Mouse (Mus musculus) testis, postnatal 14 days (tissue): ENCODE results near the gene Krt16.
"Not testable (repeated sequence)": the region's sequence is repeated elsewhere in the genome, so short reads cannot be mapped to it uniquely, and the experiment has no call there.

Experiments used
- DNase-seq: peaks from one replicate; pipeline ENCODE4 v3.0.0; 2021; ENCODE audit warnings: low spot score

The Krt16 gene

DNA sequence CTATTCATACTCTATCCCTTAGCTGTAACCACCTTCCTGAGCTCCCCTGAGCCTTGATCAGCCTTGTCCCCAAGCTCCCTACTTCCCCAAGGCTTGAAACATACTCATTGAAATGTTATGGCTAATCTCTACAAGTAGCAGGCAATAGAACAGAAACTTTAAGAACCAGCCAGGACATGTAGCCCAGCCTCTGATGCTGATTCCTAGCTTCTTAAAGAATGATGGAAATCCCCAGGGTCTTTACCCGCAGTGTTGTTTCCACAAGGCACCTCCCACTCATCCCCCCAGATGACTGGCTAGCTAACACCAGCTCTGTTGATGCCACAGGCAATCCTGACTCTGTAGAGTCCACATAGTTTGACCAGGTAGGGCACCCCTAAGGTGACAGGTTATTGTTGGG, 9.3 kb upstream of the Krt16 start:
- DNase-seq: no peak

DNA sequence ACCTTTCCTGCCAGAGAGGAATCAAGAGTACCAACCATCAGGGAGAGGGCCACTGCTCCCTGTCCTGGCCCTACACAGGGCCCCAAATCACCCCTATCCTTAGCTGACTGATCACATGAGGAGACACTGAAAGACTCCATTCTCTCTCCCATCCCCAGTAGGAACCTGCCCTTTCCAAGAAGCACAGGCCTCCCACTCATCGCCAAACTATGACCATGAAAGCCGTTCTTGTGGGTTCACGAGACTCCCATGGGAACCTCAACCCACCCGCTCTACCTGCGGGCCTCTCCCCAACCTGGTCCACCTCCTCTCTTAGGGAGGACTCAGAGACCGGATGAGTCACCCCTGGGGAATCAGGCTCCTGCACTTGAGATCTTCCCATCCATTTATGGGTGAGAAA, 6.8 kb upstream of the Krt16 start:
- no peak for DNase-seq

DNA sequence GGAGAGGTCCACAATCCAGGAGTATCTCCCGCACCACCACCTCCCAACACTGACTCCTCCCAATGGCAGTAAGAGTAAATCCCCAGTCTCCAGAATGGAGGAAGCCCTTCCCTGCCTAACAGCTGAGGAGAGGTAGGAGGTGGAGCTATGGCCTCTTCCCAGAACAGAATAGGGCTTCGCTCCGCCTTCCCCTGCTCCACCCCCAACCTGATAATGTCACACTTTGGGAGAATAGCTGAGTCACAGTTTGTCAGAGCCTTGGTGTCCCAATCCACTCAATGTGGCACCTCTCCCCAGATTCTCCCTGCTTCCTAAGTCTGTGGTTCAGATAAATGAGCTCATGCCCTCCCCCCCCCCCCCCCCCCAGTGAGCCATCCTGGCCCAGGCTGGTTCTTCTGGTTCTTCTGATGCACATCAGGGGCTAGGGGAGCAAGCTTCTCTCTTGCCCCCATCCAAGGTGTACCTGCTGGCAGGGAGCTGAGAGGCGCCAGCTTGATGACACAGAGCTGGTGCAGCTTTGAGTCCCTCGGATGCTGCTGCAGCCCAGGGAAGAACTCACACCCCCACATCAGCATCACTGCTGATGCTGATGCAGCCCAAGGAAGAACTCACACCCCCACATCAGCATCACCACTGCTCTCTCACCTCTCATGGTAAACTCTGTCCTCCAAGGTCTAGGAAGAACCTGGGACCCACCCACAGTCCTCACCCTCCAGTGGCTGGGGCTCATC, 5.8 kb upstream of the Krt16 start:
- no peak for DNase-seq

DNA sequence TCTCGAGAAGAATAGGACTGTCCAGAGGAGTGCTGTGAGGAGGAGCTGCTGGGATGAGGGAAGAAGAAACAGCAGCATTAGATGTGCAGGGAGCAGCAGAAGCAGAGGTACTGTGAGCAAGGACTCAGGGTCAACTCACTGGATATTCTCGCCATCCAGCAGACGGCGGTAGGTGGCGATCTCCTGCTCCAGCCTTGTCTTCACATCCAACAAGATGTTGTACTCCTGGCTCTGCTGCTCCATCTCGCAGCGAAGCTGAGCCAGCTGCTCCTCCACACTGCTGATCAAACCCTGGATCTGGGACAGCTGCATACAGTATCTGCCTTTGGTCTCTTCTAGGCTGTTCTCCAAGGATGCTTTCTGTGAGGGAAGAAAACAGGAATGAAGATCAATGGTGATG, 2.2 kb downstream of the Krt16 start:
- not testable (repeated sequence) for DNase-seq

DNA sequence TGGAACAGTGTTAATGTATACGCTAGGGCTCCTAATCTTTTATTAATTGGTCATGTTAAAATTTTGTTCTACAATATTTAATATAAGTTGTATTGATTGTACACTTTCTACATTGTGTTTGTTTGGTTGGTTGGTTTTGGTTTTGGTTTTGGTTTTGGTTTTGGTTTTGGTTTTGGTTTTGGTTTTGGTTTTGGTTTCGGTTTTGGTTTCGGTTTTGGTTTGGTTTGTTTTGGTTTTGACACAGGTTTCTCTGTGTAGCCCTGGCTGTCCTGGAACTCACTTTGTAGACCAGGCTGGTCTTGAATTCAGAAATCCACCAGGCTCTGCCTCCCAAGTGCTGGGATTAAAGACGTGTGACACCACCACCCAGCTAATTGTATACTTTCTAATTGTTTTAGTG, 8.4 kb downstream of the Krt16 start:
- DNase-seq: not testable (repeated sequence)

DNA sequence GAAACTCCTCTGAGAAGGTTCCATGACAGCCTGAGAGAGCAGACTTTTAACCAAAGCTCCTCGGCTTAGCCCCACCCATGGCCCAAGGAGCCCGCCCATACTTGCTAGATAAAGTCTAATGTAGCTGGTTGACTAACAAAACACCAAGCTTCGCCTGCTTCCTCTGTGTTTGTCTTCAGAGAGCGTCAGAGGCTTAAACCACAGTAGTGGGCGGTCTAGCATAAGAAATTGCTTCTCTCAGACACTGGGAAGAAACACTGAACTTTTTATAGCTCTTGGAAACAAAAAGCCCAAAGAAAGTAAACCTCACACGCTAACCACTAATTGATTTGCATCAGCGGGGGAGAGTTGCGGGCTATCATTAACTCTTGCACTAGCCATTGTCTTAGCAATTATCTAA, 27.0 kb downstream of the Krt16 start:
- DNase-seq: no peak

DNA sequence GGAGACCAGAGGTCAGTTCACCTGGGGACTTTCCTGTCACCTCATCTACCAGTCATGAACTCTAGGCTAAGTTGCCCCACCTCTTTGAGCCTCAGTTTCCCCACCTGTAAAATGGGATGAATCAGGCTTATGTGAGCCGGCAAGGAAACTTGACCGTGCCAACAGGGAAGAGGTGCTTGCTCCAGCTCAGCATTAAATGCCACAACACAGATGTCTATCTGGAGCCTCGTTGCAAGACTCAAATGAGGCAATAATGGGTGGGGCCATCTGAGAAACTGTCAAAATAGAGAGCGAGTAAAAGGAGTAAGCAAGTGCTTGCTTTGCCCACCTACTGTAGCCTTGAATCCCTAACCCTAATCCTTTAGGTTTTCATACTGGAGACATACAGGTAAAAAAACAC, 29.4 kb downstream of the Krt16 start:
- DNase-seq: no peak

DNA sequence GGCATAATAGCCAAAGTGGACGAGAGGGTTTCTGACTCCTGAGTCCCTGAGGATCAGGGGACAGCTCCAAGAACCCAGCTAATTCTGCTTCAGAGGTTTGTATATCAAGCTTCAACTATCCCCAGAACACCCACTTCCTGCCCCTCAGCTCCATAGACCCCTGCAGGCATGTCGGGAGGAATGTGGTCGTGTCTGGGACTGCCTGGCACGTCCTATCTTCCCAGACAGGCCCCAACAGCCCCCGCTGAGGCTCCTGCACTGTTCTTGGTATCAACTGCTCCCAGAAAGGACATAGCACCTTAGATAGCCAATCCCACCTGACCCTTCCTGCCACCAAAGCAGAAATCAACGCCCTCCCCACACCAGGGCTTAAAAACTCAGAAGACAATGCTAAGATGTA, 40.2 kb downstream of the Krt16 start:
- no peak for DNase-seq

DNA sequence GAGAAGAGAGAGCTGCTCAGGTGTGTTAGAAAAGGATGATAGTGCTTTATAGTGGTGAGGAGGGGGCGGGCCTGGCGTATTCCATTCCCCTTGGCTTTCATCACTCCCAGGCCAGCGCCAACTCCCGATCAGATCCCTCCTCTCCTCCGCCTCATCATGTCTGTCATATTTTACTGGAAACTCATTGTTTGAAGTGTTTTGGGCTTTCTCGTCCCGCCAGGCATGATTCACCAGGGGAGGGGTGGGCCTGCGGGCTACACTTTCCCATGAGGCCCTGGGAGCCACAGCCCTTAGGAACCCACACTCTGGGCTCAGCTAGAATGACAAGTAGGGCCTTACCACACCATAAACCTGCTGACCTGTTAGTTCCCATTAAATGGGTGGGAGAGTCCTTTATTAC, 41.2 kb downstream of the Krt16 start, which contains the start of gene Krt14:
Gene Krt14, minus strand, starts transcription at position 51 of the 400 bp plus-strand sequence.
- DNase-seq: no peak

DNA sequence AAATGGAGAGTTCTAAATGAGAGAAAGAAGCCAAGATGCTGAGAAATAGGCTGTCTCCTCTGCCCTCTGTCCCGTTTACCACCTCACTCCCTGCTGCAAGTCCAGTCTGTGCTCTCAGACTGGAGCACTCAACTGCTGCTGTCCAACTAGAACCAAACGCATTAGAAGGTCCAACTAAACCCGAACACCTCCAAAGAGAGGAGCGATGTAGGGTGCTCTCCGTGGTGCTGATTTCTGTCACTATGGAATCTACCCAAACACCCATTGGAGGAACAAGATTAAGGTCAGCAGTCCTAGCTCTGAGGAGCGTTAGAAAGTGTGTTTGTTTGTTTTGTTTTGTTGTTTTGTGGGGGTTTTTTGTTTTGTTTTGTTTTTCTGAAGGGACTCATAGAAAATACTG, 45.3 kb downstream of the Krt16 start:
- peak; percentile 20 for DNase-seq

DNA sequence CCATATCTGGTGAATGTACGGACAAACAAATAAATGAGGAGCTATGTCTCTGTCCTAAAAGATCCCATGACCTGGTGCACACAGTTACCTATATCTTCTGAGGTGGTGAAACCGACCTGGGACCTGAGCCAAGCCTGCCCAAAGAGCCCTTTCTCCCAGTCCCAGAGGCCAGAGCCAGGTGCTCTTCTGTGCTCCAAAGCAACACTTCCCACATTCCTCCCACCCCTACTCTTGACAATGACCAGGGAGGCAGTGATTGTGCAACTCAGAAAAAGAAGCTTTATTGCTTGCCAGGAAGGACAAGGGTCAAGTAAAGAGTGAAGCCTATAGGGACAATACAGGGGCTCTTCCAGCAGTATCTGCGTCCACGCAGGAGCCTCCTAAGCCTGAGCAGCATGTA, 45.8 kb downstream of the Krt16 start:
- no peak for DNase-seq

DNA sequence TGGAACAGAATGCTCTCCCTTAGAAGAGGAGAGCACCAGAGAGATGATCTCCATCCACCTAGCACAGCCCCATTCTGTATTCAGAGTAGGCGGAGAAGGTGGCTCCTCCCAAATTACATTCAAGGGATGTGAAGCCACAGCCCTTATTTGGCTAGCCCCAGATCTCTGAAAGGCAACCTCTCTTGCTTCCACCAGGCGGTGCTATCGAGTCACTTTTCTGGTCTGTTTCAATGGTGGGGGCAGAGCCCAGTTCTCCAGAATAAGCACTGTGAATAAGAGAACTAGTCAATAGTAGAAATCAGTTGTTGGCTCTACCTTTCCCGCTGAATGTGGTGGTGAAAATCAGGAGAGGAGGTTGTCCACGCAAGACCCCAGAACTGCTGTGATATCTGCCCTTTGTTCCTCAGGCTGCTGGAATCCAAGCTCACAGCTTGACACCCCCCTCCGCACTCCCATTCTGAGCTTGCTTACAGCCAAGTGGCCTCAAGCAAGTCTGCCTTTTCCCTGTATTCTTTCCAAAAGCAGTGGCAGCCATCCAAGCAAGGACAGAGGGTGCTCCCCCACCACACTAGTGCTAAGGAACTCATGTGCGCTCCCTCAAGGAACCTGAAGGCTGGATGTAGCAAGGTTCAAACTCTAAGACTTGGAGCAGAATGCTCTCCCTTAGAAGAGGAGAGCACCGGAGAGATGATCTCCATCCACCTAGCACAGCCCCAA, 48.4 kb downstream of the Krt16 start:
- DNase-seq: no peak

DNA sequence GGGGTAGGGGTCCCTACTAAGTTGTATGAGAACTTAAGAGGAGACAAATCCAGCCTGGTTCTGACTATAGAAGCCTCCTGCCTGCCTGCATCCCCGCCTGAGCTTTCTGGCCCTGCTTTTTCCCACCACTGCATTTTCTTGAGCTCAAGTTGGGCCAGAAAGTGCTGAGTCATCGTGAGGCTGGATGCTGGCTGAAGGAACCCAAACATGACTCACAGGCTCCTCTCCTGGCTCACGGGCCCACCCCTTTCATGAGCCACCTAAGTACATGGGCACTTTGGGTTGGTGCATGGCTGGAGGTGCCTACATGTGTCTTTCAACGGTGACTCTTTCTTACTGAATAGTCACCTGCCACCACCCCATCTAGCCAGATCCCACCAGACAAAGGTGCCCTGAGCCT, 50.0 kb downstream of the Krt16 start:
- no peak for DNase-seq
